Mouse (Mus musculus): ENCODE measurements around the gene Sorbs1. TPM values are rescaled to one million over a fixed set of nuclear protein-coding genes. Genes with fewer than 3 reads are reported as not detected.

The Sorbs1 gene
- polyA plus RNA-seq, 1 experiment, result 84.4 TPM

DNA sequence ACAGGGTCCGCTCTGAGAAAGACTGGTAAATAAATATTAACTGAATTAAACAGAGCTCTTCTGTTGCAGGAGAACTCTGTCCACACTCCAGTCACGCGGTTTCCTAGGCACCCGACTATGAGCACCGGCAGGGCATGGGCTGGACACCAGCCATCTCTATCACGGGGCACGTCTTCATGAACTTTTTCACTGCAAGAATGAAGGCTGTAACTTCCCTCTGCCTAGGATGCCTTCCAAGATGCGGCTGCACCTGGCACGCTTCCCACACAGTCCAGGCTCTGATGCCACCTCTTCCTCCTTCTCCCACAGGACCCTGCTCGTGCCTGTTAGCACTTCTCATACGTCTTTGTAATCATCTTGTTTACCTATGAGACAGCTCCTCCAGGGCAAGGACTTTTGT, 26.0 kb downstream of the Sorbs1 start:
- H3K9me3 ChIP-seq (replicated peaks; ENCODE audit: control insufficient read depth, insufficient read depth, low read length, poor library complexity, severe bottlenecking), result 0 out of 2 replicates have a peak, but pooled peaks cover 2% of the 10 kb centered on the region
- no peak overlapping the region for H3K9ac ChIP-seq (ENCODE audit: low read depth, poor library complexity, severe bottlenecking)
- no peaks in the 10 kb centered on the region for H3K4me1 ChIP-seq (ENCODE audit: control insufficient read depth, insufficient read depth, low read length)
- no peak overlapping the region for H3K27ac ChIP-seq (ENCODE audit: insufficient read depth, low read length)
- TF ChIP-seq CTCF (IDR thresholded peaks at IDR 0.05; ENCODE audit: low read depth, low read length), result no peak
- TF ChIP-seq POLR2A (IDR thresholded peaks at IDR 0.05; ENCODE audit: insufficient read depth, low read length), result no peak
- TF ChIP-seq EP300 (IDR thresholded peaks at IDR 0.05; ENCODE audit: insufficient read depth, low read depth, low read length), result no peak
- no peaks in the 10 kb centered on the region for H3K27me3 ChIP-seq (ENCODE audit: control insufficient read depth, insufficient read depth, low read length, poor library complexity, severe bottlenecking)
- no peak overlapping the region for H3K4me3 ChIP-seq (ENCODE audit: low read depth, low read length)
- H3K36me3 ChIP-seq (ENCODE audit: control insufficient read depth, insufficient read depth, low read length, poor library complexity, severe bottlenecking), result no peaks in the 10 kb centered on the region

DNA sequence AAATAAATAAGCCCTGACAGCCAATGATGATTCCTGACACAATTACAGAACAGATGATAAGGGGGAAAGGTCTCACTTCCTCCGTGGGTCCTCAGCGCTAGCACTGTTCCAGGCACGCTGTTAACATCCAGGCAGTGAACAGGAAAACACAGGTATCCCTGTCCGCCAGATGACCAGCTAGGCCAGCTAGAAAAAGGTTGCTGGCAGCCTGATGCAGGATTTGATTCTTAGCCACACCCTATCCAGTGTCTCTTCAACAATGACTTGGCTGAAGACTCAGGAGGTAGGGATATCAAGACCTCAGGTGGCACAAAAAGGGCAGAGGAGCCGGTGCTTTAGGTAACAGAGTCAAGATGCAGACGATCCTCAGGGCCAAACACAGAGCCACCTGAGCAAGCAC, 32.5 kb downstream of the Sorbs1 start:
- H3K9ac ChIP-seq (ENCODE audit: low read depth, poor library complexity, severe bottlenecking), result no peak overlapping the region
- H3K36me3 ChIP-seq (ENCODE audit: control insufficient read depth, insufficient read depth, low read length, poor library complexity, severe bottlenecking), result no peaks in the 10 kb centered on the region
- no peaks in the 10 kb centered on the region for H3K27me3 ChIP-seq (ENCODE audit: control insufficient read depth, insufficient read depth, low read length, poor library complexity, severe bottlenecking)
- no peak overlapping the region for H3K4me3 ChIP-seq (ENCODE audit: low read depth, low read length)
- TF ChIP-seq POLR2A (IDR thresholded peaks at IDR 0.05; ENCODE audit: insufficient read depth, low read length), result no peak
- TF ChIP-seq EP300 (IDR thresholded peaks at IDR 0.05; ENCODE audit: insufficient read depth, low read depth, low read length), result no peak
- TF ChIP-seq CTCF (IDR thresholded peaks at IDR 0.05; ENCODE audit: low read depth, low read length), result no peak
- 0 out of 2 replicates have a peak, but pooled peaks cover 2% of the 10 kb centered on the region for H3K9me3 ChIP-seq (replicated peaks; ENCODE audit: control insufficient read depth, insufficient read depth, low read length, poor library complexity, severe bottlenecking)
- no peak overlapping the region for H3K27ac ChIP-seq (ENCODE audit: insufficient read depth, low read length)
- no peaks in the 10 kb centered on the region for H3K4me1 ChIP-seq (ENCODE audit: control insufficient read depth, insufficient read depth, low read length)

DNA sequence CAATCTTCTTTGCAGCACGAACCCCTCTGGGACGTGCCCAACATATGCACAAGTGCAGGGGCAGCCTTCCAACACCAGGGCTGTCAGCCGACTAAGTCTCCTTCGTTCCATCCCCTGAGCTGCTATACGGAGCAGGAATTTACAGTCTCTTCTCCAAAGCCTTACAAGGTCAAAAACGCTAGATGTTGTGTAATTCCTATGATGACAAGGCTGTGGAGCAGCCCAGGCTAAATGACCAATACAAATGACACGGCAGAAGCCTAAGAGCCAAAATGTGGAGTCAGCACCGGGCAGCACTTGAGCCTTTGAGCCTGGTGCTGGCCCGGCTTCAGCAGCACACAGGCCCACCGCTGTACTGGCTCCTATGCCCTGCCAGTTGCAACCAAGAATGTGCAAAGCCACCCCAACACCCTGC, 35.4 kb downstream of the Sorbs1 start:
- Histone ChIP-seq H3K9me3 (replicated peaks; ENCODE audit: control insufficient read depth, insufficient read depth, low read length, poor library complexity, severe bottlenecking) (no peaks in the 10 kb centered on the region), H3K27me3 (ENCODE audit: control insufficient read depth, insufficient read depth, low read length, poor library complexity, severe bottlenecking) (no peaks in the 10 kb centered on the region), H3K4me3 (ENCODE audit: low read depth, low read length) (no peak overlapping the region), H3K27ac (ENCODE audit: insufficient read depth, low read length) (no peak overlapping the region), H3K36me3 (ENCODE audit: control insufficient read depth, insufficient read depth, low read length, poor library complexity, severe bottlenecking) (no peaks in the 10 kb centered on the region), H3K4me1 (ENCODE audit: control insufficient read depth, insufficient read depth, low read length) (no peaks in the 10 kb centered on the region), H3K9ac (ENCODE audit: low read depth, poor library complexity, severe bottlenecking) (no peak overlapping the region)
- no peak for TF ChIP-seq EP300 (IDR thresholded peaks at IDR 0.05; ENCODE audit: insufficient read depth, low read depth, low read length)
- TF ChIP-seq POLR2A (IDR thresholded peaks at IDR 0.05; ENCODE audit: insufficient read depth, low read length), result no peak
- no peak for TF ChIP-seq CTCF (IDR thresholded peaks at IDR 0.05; ENCODE audit: low read depth, low read length)

DNA sequence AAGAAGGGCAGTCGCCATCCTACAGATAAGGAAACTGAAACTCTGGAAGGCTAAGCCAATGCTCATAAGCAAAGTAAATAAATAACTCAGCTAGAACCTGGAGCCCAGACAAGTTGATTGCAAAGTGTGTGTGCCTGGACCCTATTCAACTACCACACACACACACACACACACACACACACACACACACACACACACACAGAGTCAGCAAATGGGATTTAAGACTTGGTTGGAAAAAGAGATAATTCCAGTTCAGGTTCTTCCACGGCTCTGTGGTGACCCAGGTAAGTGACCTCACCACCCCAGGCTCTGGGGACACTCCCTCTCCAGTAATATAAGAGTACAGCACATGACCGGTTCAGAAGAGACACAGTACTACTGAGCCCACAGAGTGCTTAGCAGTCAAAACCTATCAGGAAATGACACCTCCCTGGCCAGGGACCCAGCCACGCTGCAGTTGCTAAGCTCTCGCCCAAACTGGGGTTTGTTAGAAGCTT, 36.1 kb downstream of the Sorbs1 start:
- Histone ChIP-seq H3K36me3 (ENCODE audit: control insufficient read depth, insufficient read depth, low read length, poor library complexity, severe bottlenecking) (no peaks in the 10 kb centered on the region), H3K27ac (ENCODE audit: insufficient read depth, low read length) (no peak overlapping the region), H3K9ac (ENCODE audit: low read depth, poor library complexity, severe bottlenecking) (no peak overlapping the region), H3K4me1 (ENCODE audit: control insufficient read depth, insufficient read depth, low read length) (no peaks in the 10 kb centered on the region), H3K27me3 (ENCODE audit: control insufficient read depth, insufficient read depth, low read length, poor library complexity, severe bottlenecking) (no peaks in the 10 kb centered on the region), H3K9me3 (replicated peaks; ENCODE audit: control insufficient read depth, insufficient read depth, low read length, poor library complexity, severe bottlenecking) (no peaks in the 10 kb centered on the region), H3K4me3 (ENCODE audit: low read depth, low read length) (no peak overlapping the region)
- TF ChIP-seq POLR2A (IDR thresholded peaks at IDR 0.05; ENCODE audit: insufficient read depth, low read length) (no peak), CTCF (IDR thresholded peaks at IDR 0.05; ENCODE audit: low read depth, low read length) (no peak), EP300 (IDR thresholded peaks at IDR 0.05; ENCODE audit: insufficient read depth, low read depth, low read length) (no peak)

DNA sequence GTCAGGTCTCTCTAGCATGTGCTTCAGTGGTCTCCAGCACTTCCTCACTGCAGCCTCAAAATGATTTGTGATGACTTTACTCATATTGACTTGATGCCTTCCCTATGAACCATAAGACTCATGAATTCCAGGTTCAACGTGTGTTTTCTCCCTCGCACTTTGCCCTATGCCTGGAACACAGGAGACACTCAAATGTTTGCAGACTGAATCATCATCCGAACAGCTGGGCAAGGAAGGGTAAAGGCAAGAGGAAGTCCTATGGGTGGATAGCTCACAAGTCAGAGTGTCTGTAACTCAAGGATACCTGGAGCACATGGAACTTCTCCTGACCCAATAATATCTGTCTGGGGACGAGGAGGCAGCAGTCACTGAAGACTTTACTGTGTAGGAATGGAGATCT, 37.1 kb downstream of the Sorbs1 start:
- Histone ChIP-seq H3K27me3 (ENCODE audit: control insufficient read depth, insufficient read depth, low read length, poor library complexity, severe bottlenecking) (no peaks in the 10 kb centered on the region), H3K4me1 (ENCODE audit: control insufficient read depth, insufficient read depth, low read length) (no peaks in the 10 kb centered on the region), H3K9me3 (replicated peaks; ENCODE audit: control insufficient read depth, insufficient read depth, low read length, poor library complexity, severe bottlenecking) (no peaks in the 10 kb centered on the region), H3K4me3 (ENCODE audit: low read depth, low read length) (no peak overlapping the region), H3K9ac (ENCODE audit: low read depth, poor library complexity, severe bottlenecking) (no peak overlapping the region), H3K27ac (ENCODE audit: insufficient read depth, low read length) (no peak overlapping the region), H3K36me3 (ENCODE audit: control insufficient read depth, insufficient read depth, low read length, poor library complexity, severe bottlenecking) (no peaks in the 10 kb centered on the region)
- no peak for TF ChIP-seq CTCF (IDR thresholded peaks at IDR 0.05; ENCODE audit: low read depth, low read length)
- TF ChIP-seq EP300 (IDR thresholded peaks at IDR 0.05; ENCODE audit: insufficient read depth, low read depth, low read length), result no peak
- no peak for TF ChIP-seq POLR2A (IDR thresholded peaks at IDR 0.05; ENCODE audit: insufficient read depth, low read length)

DNA sequence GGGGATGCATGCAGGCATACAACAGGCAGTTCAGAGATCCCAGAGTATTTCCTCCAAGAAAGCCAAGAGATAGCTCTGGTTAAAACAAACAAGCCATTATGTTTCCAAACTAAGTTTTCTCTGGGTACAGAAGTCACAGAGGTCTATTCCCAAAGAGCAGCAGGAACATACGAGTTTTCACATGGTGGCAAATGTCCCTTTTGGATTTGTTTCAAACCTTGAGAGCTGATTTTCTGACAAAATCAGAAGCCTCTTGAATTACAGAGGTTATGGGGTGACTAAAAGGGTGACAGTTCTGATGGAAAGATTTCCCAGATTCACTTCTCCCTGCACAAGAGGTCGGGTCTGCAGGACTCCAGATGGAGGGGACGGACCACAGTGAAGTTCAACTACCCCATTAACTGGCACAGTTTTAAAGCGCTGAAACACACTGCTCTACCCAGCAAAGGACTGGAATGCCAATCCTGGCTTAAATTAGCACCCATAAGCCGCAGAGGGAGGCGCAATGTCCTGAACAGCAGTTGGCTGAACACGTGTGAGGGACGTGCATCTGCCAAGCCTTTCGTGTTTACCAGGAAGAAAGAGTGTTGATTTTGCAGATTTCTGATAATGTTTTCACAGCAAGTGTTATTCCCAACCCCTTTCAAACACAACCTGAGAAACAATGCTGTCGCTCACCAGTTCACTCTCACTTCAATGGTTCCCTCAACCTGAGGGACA, 41.9 kb downstream of the Sorbs1 start:
- H3K4me3 ChIP-seq (ENCODE audit: low read depth, low read length), result no peak overlapping the region
- no peaks in the 10 kb centered on the region for H3K4me1 ChIP-seq (ENCODE audit: control insufficient read depth, insufficient read depth, low read length)
- no peak overlapping the region for H3K27ac ChIP-seq (ENCODE audit: insufficient read depth, low read length)
- no peaks in the 10 kb centered on the region for H3K36me3 ChIP-seq (ENCODE audit: control insufficient read depth, insufficient read depth, low read length, poor library complexity, severe bottlenecking)
- no peaks in the 10 kb centered on the region for H3K27me3 ChIP-seq (ENCODE audit: control insufficient read depth, insufficient read depth, low read length, poor library complexity, severe bottlenecking)
- no peak for TF ChIP-seq POLR2A (IDR thresholded peaks at IDR 0.05; ENCODE audit: insufficient read depth, low read length)
- TF ChIP-seq EP300 (IDR thresholded peaks at IDR 0.05; ENCODE audit: insufficient read depth, low read depth, low read length), result no peak
- no peak for TF ChIP-seq CTCF (IDR thresholded peaks at IDR 0.05; ENCODE audit: low read depth, low read length)
- H3K9ac ChIP-seq (ENCODE audit: low read depth, poor library complexity, severe bottlenecking), result no peak overlapping the region
- H3K9me3 ChIP-seq (replicated peaks; ENCODE audit: control insufficient read depth, insufficient read depth, low read length, poor library complexity, severe bottlenecking), result no peaks in the 10 kb centered on the region
